Comparison of ENCODE assay signal across 7 mouse cellular contexts in genomic region chr11:87816707-87817442, GRCm38 (mm10). TPM values are rescaled to one million over a fixed set of nuclear protein-coding genes. Genes with fewer than 3 reads are reported as not detected.
DNase-seq lines count a peak whose midpoint lies in the region; ATAC-seq and TF ChIP-seq lines count a peak whose summit lies in the region.

No protein-coding gene starts in this region.

- peak overlapping the region; percentile 49 for H3K4me3 ChIP-seq in heart, embryonic 16.5 days (ENCODE audit: low read length)
- H3K4me3 ChIP-seq in lung, embryonic 16.5 days (ENCODE audit: low read length), result peak overlapping the region; percentile 47

- peak; percentile 77 for TF ChIP-seq CTCF in Patski (IDR thresholded peaks at IDR 0.05)

- H3K27me3 ChIP-seq in Patski, result peaks cover 49% of the 10 kb centered on the region
- peaks cover 12% of the 10 kb centered on the region for H3K27me3 ChIP-seq in heart, embryonic 16.5 days (ENCODE audit: control insufficient read depth, insufficient read depth, low read length)
- H3K27me3 ChIP-seq in lung, embryonic 16.5 days (ENCODE audit: control insufficient read depth, insufficient read depth, low read depth, low read length), result peaks cover 6% of the 10 kb centered on the region; the same call in 1 of the 2 replicates

- POLR2A ChIA-PET in Patski (lab: Charles Lee), result no interaction called here

- no peak for ATAC-seq in Patski
- ATAC-seq in heart, embryonic 16.5 days (replicated peaks; ENCODE audit: extremely low read depth, insufficient read depth, low FRiP score), result no peak
- ATAC-seq in lung, embryonic 16.5 days (ENCODE audit: low read depth), result no peak

- H3K9me3 ChIP-seq in heart, embryonic 16.5 days (replicated peaks; ENCODE audit: control insufficient read depth, low read length), result no peaks in the 10 kb centered on the region
- H3K9me3 ChIP-seq in lung, embryonic 16.5 days (ENCODE audit: control insufficient read depth, low read length), result no peaks in the 10 kb centered on the region

- peak overlapping the region; percentile 50; the same call in 1 of the 2 replicates for H3K9ac ChIP-seq in heart, embryonic 16.5 days (ENCODE audit: low read length)
- peak overlapping the region; percentile 55 for H3K9ac ChIP-seq in lung, embryonic 16.5 days (ENCODE audit: low read length)

- H3K4me1 ChIP-seq in heart, embryonic 16.5 days (ENCODE audit: control insufficient read depth, insufficient read depth, low read length), result no peaks in the 10 kb centered on the region
- no peaks in the 10 kb centered on the region for H3K4me1 ChIP-seq in lung, embryonic 16.5 days (replicated peaks; ENCODE audit: control insufficient read depth, insufficient read depth, low read length)

- CTCF ChIA-PET in Patski (lab: Charles Lee), result interaction anchor here (1.2 to 2.6 kb wide), 2 partner anchors 11 to 16 kb away, joined by 3 to 10 read pairs; no protein-coding TSS in a partner anchor

- DNase-seq in CD8-positive naive resting alpha-beta T cell, adult 2 months (ENCODE audit: low read depth in 2 of 2, low spot score in 2 of 2), result peak; percentile 20 to 30
- no peak for DNase-seq in Patski (ENCODE audit: low read depth, low spot score)
- DNase-seq in embryo, embryonic 11 days, result peak; percentile 70
- DNase-seq in kidney, postnatal 36 days, result peak; percentile 4 to 57
- DNase-seq in retina, adult 2 months (ENCODE audit: low read depth, low spot score), result peak; percentile 18

- peak overlapping the region; percentile 74 for H3K4me2 ChIP-seq in heart, embryonic 16.5 days (ENCODE audit: low read depth, low read length)
- H3K4me2 ChIP-seq in lung, embryonic 16.5 days (ENCODE audit: low read depth, low read length), result peak overlapping the region; percentile 68

- WGBS in heart, embryonic 16.5 days, result 4% methylated on average over 31 of the region's 31 CpGs
- WGBS in lung, embryonic 16.5 days, result 3% methylated on average over 30 of the region's 31 CpGs

- in situ Hi-C loops in Patski (cut with MboI; ENCODE audit: low pct_unique_long_range_greater_than_20kb), result no loop called here

- H3K36me3 ChIP-seq in heart, embryonic 16.5 days (ENCODE audit: control insufficient read depth, insufficient read depth), result no peaks in the 10 kb centered on the region
- no peaks in the 10 kb centered on the region for H3K36me3 ChIP-seq in lung, embryonic 16.5 days (ENCODE audit: control insufficient read depth, insufficient read depth, low read length)

- no peak overlapping the region for H3K27ac ChIP-seq in heart, embryonic 16.5 days (ENCODE audit: low read length)
- H3K27ac ChIP-seq in lung, embryonic 16.5 days (ENCODE audit: low read length), result no peak overlapping the region

RNA-seq across cellular contexts. Expression of gene Lpo, which starts 11.2 kb away (rescaled TPM):
- not detected for polyA plus RNA-seq in Patski (2021)
- 0.92 and 1.1 TPM in 2 replicates for polyA plus RNA-seq in heart, embryonic 16.5 days (2015; fragmentation: Nextera tagmentation; extraction: Ambion mirVana)
- polyA plus RNA-seq in lung, embryonic 16.5 days (2015; fragmentation: Nextera tagmentation; extraction: Ambion mirVana), result 0.23 TPM in 1 of 2 replicates, not detected in the other

RNA-seq across cellular contexts. Expression of gene Mpo, which starts 23.5 kb away (rescaled TPM):
- polyA plus RNA-seq in Patski (2021), result not detected
- polyA plus RNA-seq in heart, embryonic 16.5 days (2015; fragmentation: Nextera tagmentation; extraction: Ambion mirVana), result 1.0 and 2.9 TPM in 2 replicates
- 0.64 and 3.4 TPM in 2 replicates for polyA plus RNA-seq in lung, embryonic 16.5 days (2015; fragmentation: Nextera tagmentation; extraction: Ambion mirVana)

RNA-seq across cellular contexts. Expression of gene Mks1, which starts 36.1 kb away (rescaled TPM):
- 6.0 TPM for polyA plus RNA-seq in Patski (2021)
- 7.3 and 7.7 TPM in 2 replicates for polyA plus RNA-seq in heart, embryonic 16.5 days (2015; fragmentation: Nextera tagmentation; extraction: Ambion mirVana)
- polyA plus RNA-seq in lung, embryonic 16.5 days (2015; fragmentation: Nextera tagmentation; extraction: Ambion mirVana), result 14.7 and 15.5 TPM in 2 replicates

RNA-seq across cellular contexts. Expression of gene Tspoap1, which starts 56.5 kb away (rescaled TPM):
- 9.5 TPM for polyA plus RNA-seq in Patski (2021)
- polyA plus RNA-seq in heart, embryonic 16.5 days (2015; fragmentation: Nextera tagmentation; extraction: Ambion mirVana), result 1.1 and 1.2 TPM in 2 replicates
- 1.6 and 2.3 TPM in 2 replicates for polyA plus RNA-seq in lung, embryonic 16.5 days (2015; fragmentation: Nextera tagmentation; extraction: Ambion mirVana)

RNA-seq across cellular contexts. Expression of gene Epx, which starts 58.5 kb away (rescaled TPM):
- not detected for polyA plus RNA-seq in Patski (2021)
- 0.30 and 0.45 TPM in 2 replicates for polyA plus RNA-seq in heart, embryonic 16.5 days (2015; fragmentation: Nextera tagmentation; extraction: Ambion mirVana)
- polyA plus RNA-seq in lung, embryonic 16.5 days (2015; fragmentation: Nextera tagmentation; extraction: Ambion mirVana), result not detected in 2 replicates
